Mouse (Mus musculus) cerebral cortex, adult 2 months (tissue): ENCODE data around the gene Defb26.

Experiments
- WGBS: fragments of 180-500 bp; shearing (Covaris S2); methylation state at CpG from one replicate; pipeline ENCODE4 v1.1.7; 2018; 5-methylcytosine and 5-hydroxymethylcytosine counted together

Gene Defb26

GRCm38 (mm10) chr2:152470973-152471372, 40.5 kb downstream of the Defb26 start:
- 27% methylated on average over 7 of the region's 7 CpGs for WGBS

GRCm38 (mm10) chr2:152464570-152465150, 46.8 kb downstream of the Defb26 start, which contains the start of gene Defb23:
Gene Defb23, minus strand, starts transcription at chr2:152464620.
- WGBS = 93% methylated on average over 3 of the region's 3 CpGs

- WGBS = 69% methylated on average over 13 of the region's 13 CpGs
These were observed 52.3 kb downstream of the Defb26 start for GRCm38 (mm10) chr2:152459241-152459640.
